Comparison of ENCODE assay signal across 7 mouse cellular contexts in genomic region chr11:88203712-88204532, GRCm38 (mm10). TPM values are rescaled to one million over a fixed set of nuclear protein-coding genes. Genes with fewer than 3 reads are reported as not detected.
A peak's percentile ranks its signal among the peaks of the same experiment; 100 is the strongest.
DNase-seq lines count a peak whose midpoint lies in the region; ATAC-seq lines count a peak whose summit lies in the region.

Gene Mrps23, plus strand, starts transcription at chr11:88204388.

- no peaks in the 10 kb centered on the region for H3K27me3 ChIP-seq in embryonic facial prominence, embryonic 11.5 days (ENCODE audit: control insufficient read depth, insufficient read depth, low read length)
- no peaks in the 10 kb centered on the region for H3K27me3 ChIP-seq in limb, embryonic 11.5 days (ENCODE audit: control insufficient read depth, insufficient read depth, low read length)
- no peaks in the 10 kb centered on the region for H3K27me3 ChIP-seq in midbrain, embryonic 14.5 days (ENCODE audit: control insufficient read depth, insufficient read depth, low read length)

- H3K4me2 ChIP-seq in embryonic facial prominence, embryonic 11.5 days (ENCODE audit: low read depth, low read length): peak within 1 kb of the TSS; percentile 71
- H3K4me2 ChIP-seq in limb, embryonic 11.5 days (ENCODE audit: low read depth, severe bottlenecking): peak within 1 kb of the TSS; percentile 83
- peak within 1 kb of the TSS; percentile 80 for H3K4me2 ChIP-seq in midbrain, embryonic 14.5 days (ENCODE audit: low read length)

- peak within 1 kb of the TSS; percentile 77 for H3K9ac ChIP-seq in embryonic facial prominence, embryonic 11.5 days (replicated peaks; ENCODE audit: low read length)
- peak within 1 kb of the TSS; percentile 75 for H3K9ac ChIP-seq in limb, embryonic 11.5 days (ENCODE audit: low read length)
- peak within 1 kb of the TSS; percentile 65 for H3K9ac ChIP-seq in midbrain, embryonic 14.5 days (replicated peaks; ENCODE audit: low read length)

- peak; percentile 91 for ATAC-seq in embryonic facial prominence, embryonic 11.5 days (replicated peaks; ENCODE audit: insufficient number of reproducible peaks, low FRiP score, low TSS enrichment, low read depth)
- peak; percentile 84 for ATAC-seq in limb, embryonic 11.5 days (ENCODE audit: insufficient number of reproducible peaks, low FRiP score, low TSS enrichment, low read depth)
- ATAC-seq in midbrain, embryonic 14.5 days (ENCODE audit: low FRiP score, low TSS enrichment): peak; percentile 92

- H3K36me3 ChIP-seq in embryonic facial prominence, embryonic 11.5 days (replicated peaks; ENCODE audit: control insufficient read depth, insufficient read depth, low read depth, low read length): no peaks in the 10 kb centered on the region; the same call in 1 of the 2 replicates
- peaks cover 5% of the 10 kb centered on the region for H3K36me3 ChIP-seq in limb, embryonic 11.5 days (ENCODE audit: control insufficient read depth, insufficient read depth, low read length)
- H3K36me3 ChIP-seq in midbrain, embryonic 14.5 days (ENCODE audit: control insufficient read depth, insufficient read depth, low read length): peaks cover 8% of the 10 kb centered on the region; the same call in 1 of the 2 replicates

- H3K4me1 ChIP-seq in embryonic facial prominence, embryonic 11.5 days (ENCODE audit: control insufficient read depth, insufficient read depth, low read length): no peaks in the 10 kb centered on the region
- H3K4me1 ChIP-seq in limb, embryonic 11.5 days (ENCODE audit: control insufficient read depth, insufficient read depth, low read length): peaks cover 6% of the 10 kb centered on the region
- peaks cover 12% of the 10 kb centered on the region for H3K4me1 ChIP-seq in midbrain, embryonic 14.5 days (ENCODE audit: control insufficient read depth, insufficient read depth, low read length)

- peak within 1 kb of the TSS; percentile 73 for H3K27ac ChIP-seq in embryonic facial prominence, embryonic 11.5 days (replicated peaks; ENCODE audit: low read depth, low read length)
- H3K27ac ChIP-seq in limb, embryonic 11.5 days (replicated peaks; ENCODE audit: low read depth, low read length): peak within 1 kb of the TSS; percentile 81
- H3K27ac ChIP-seq in midbrain, embryonic 14.5 days (replicated peaks; ENCODE audit: low read depth, low read length): peak within 1 kb of the TSS; percentile 79

- H3K9me3 ChIP-seq in embryonic facial prominence, embryonic 11.5 days (replicated peaks; ENCODE audit: control insufficient read depth, low read length): no peaks in the 10 kb centered on the region
- H3K9me3 ChIP-seq in limb, embryonic 11.5 days (ENCODE audit: control insufficient read depth, low read length): no peaks in the 10 kb centered on the region
- H3K9me3 ChIP-seq in midbrain, embryonic 14.5 days (ENCODE audit: control insufficient read depth, low read length): no peaks in the 10 kb centered on the region

- DNase-seq in adrenal gland, postnatal 14 days: peak; percentile 96
- peak; percentile 96 for DNase-seq in embryonic facial prominence, embryonic 11.5 days (ENCODE audit: low spot score)
- peak; percentile 100 for DNase-seq in heart, adult 11 months
- DNase-seq in kidney, adult 18-20 months: peak; percentile 91
- peak; percentile 94 for DNase-seq in limb, embryonic 11.5 days (ENCODE audit: low spot score)
- peak; percentile 96 for DNase-seq in midbrain, embryonic 14.5 days
- peak; percentile 84 to 85 for DNase-seq in spleen, adult 18-20 months

- H3K4me3 ChIP-seq in embryonic facial prominence, embryonic 11.5 days (ENCODE audit: low read depth, low read length): peak within 1 kb of the TSS; percentile 59
- H3K4me3 ChIP-seq in limb, embryonic 11.5 days (ENCODE audit: low read depth, low read length): peak within 1 kb of the TSS; percentile 83
- H3K4me3 ChIP-seq in midbrain, embryonic 14.5 days (replicated peaks; ENCODE audit: low read depth, low read length): peak within 1 kb of the TSS; percentile 73

- WGBS in embryonic facial prominence, embryonic 11.5 days: under 1% methylated on average over 51 of the region's 51 CpGs
- under 1% methylated on average over 51 of the region's 51 CpGs for WGBS in limb, embryonic 11.5 days
- under 1% methylated on average over 51 of the region's 51 CpGs for WGBS in midbrain, embryonic 14.5 days

RNA-seq across cellular contexts. Expression of gene Mrps23, which starts in this region (rescaled TPM):
- 173 and 176 TPM in 2 replicates for total RNA-seq in adrenal gland, postnatal 14 days (2021)
- 70.6 and 83.8 TPM in 2 replicates for polyA plus RNA-seq in embryonic facial prominence, embryonic 11.5 days (2014; fragmentation: Nextera tagmentation; extraction: Ambion mirVana)
- polyA plus RNA-seq in limb, embryonic 11.5 days (2014; fragmentation: Nextera tagmentation; extraction: Ambion mirVana): 59.3 and 60.4 TPM in 2 replicates
- polyA plus RNA-seq in midbrain, embryonic 14.5 days (2014; fragmentation: Nextera tagmentation; extraction: Ambion mirVana): 67.9 and 70.0 TPM in 2 replicates

Comparison
In these comparisons a context has a peak if more than half of its experiments do, and no peak if none do; other contexts are left out.
1. Peak in every context shown above with its lines: DNase-seq, ATAC-seq, H3K4me3 ChIP-seq and H3K27ac ChIP-seq.